Mouse (Mus musculus) midbrain, embryonic 11.5 days (tissue): ENCODE results near the gene Sbk3. TPM values are rescaled to one million over a fixed set of nuclear protein-coding genes. Genes with fewer than 3 reads are reported as not detected.

ENCODE experiments used
- ATAC-seq: fragments of 200-750 bp; cut with Nextera tagmentation; 2 replicates; pipeline ENCODE4 v1.8.0; 2017; ENCODE audit warnings: moderate TSS enrichment, moderate library complexity; ENCODE audit not compliant: low FRiP score
- DNase-seq: peaks from one replicate; pipeline ENCODE4 v3.0.0; 2015; ENCODE audit warnings: low spot score; ENCODE audit errors: missing footprints
- H3K27ac ChIP-seq: fragments of 300-500 bp; sonication (generic); 2 replicates; pipeline ENCODE4 v1.5.1; 2014; ENCODE audit warnings: low read depth, low read length
- H3K27me3 ChIP-seq: fragments of 300-500 bp; sonication (generic); 2 replicates; pipeline ENCODE4 v1.6.1; 2014; ENCODE audit warnings: mild to moderate bottlenecking, low read length, moderate library complexity, mixed read lengths; ENCODE audit not compliant: control insufficient read depth, insufficient read depth
- H3K36me3 ChIP-seq: fragments of 300-500 bp; sonication (generic); 2 replicates; pipeline ENCODE4 v1.6.1; 2014; ENCODE audit warnings: mild to moderate bottlenecking, low read length, moderate library complexity, mixed read lengths; ENCODE audit not compliant: control insufficient read depth, insufficient read depth
- H3K4me1 ChIP-seq: fragments of 300-500 bp; sonication (generic); 2 replicates; pipeline ENCODE4 v1.6.1; 2014; ENCODE audit warnings: low read length; ENCODE audit not compliant: control insufficient read depth, insufficient read depth
- H3K4me2 ChIP-seq: fragments of 300-500 bp; sonication (generic); 2 replicates; pipeline ENCODE4 v1.6.1; 2014; ENCODE audit warnings: mild to moderate bottlenecking, moderate library complexity
- H3K4me3 ChIP-seq: fragments of 300-500 bp; sonication (generic); 2 replicates; pipeline ENCODE4 v1.5.1; 2014; ENCODE audit warnings: low read depth, low read length
- H3K9ac ChIP-seq: fragments of 300-500 bp; sonication (generic); 2 replicates; pipeline ENCODE4 v1.6.1; 2014; ENCODE audit warnings: low read length
- H3K9me3 ChIP-seq: fragments of 300-500 bp; sonication (generic); 2 replicates; pipeline ENCODE4 v1.6.1; 2016; ENCODE audit warnings: low read length; ENCODE audit not compliant: control insufficient read depth
- WGBS: fragments of 180-500 bp; shearing (Covaris S2); extraction: QIAGEN DNeasy Blood & Tissue Kit; methylation state at CpG from one replicate; pipeline ENCODE4 v1.1.7; 2014; 5-methylcytosine and 5-hydroxymethylcytosine counted together
- polyA plus RNA-seq: library from polyadenylated mRNA; unstranded; fragments of >200 nt; fragmentation: Nextera tagmentation; extraction: Ambion mirVana; gene quantifications from 2 replicates; pipeline ENCODE4 v1.2.1, GENCODE M21; 2014

Sbk3 gene
- polyA plus RNA-seq, 1 experiment from 2014 or later: not detected

DNA sequence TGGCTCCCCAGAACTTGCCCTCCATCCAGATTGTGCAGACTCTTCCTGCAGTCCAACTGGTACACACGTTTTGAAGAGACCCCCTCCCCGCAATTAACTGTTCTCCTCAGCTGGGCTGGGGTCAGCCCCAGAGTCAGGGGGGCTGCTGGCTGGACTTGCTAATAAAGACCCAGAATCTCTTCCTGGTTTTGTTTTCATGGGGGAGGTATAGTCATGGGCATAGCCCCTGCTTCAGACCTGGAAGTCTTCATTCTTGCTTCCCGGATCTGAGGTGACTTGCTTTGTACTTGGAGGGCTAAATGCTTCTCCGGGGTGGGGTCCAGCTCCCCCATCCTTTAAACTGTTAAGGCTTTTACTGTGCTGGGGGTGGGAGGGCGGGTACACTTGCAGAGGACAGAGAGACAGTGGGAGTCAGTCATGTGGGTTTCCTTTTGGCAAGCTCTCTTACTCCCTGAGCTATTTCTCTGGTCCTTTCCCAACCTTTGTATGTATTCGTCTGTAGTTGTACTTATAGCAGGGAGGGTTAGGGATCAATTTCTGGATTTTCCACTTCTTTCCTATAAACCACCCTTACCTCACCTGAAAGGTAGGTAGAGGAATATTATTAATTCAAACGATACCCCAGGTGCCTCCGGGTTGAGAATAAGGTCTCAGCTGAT, 49.0 kb downstream of the Sbk3 start, which contains the start of gene Nat14:
TSS of gene Nat14 (plus strand) at position 205 of the 659 bp plus-strand sequence.
- no peak for DNase-seq
- H3K9me3 ChIP-seq: no peaks in the 10 kb centered on the region
- WGBS: 31% methylated on average over 8 of the region's 8 CpGs
- H3K4me1 ChIP-seq: peaks cover 59% of the 10 kb centered on the region
- peaks cover 10% of the 10 kb centered on the region for H3K36me3 ChIP-seq
- ATAC-seq: no peak
- H3K27ac ChIP-seq: peak within 1 kb of the TSS; percentile 98
- peak within 1 kb of the TSS; percentile 93 for H3K4me2 ChIP-seq
- no peaks in the 10 kb centered on the region; the same call in 1 of the 2 replicates for H3K27me3 ChIP-seq
- H3K4me3 ChIP-seq: peak within 1 kb of the TSS; percentile 35
- H3K9ac ChIP-seq: peak within 1 kb of the TSS; percentile 74

DNA sequence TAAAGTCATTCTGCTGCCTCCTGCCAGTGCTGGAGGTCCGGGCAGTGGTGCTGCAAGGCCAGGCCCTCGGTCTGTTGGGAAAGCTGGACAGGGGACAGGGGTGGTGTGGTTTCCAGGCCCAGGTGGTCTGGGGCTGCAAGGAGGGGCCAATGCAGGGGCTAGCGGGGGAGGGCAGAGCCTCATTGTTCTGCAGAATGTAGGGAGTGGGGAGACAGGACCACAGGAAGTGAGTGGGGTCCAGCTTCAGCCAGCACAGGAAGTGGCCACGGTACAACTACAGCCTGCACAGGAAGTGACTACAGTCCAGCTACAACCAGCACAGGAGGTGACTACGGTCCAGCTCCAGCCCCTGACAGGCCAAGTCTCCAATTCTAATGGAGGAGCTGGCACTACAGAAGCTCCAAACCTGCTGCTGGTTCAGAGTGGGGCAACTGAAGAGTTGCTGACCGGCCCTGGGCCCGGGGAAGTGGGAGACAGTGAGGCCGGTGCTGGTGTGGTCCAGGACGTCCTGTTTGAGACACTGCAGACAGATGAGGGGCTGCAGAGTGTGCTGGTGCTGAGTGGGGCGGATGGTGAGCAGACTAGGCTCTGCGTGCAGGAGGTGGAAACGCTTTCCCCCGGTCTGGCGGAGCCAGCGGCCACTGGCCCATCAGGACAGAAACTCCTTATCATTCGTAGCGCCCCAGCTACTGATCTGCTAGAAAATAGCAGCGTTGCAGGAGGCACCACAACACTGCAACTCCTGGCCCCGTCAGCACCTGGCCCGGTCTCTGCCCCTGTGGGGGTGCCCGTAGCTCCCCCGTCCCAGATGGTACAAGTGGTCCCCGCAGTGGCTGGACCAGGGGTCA, 49.8 kb downstream of the Sbk3 start:
- Histone ChIP-seq H3K36me3 (peaks cover 10% of the 10 kb centered on the region), H3K4me1 (peaks cover 59% of the 10 kb centered on the region), H3K9me3 (no peaks in the 10 kb centered on the region), H3K4me2 (peak overlapping the region; percentile 93; the same call in 1 of the 2 replicates), H3K9ac (peak overlapping the region; percentile 31; the same call in 1 of the 2 replicates), H3K4me3 (no peak overlapping the region), H3K27me3 (no peaks in the 10 kb centered on the region; the same call in 1 of the 2 replicates), H3K27ac (peak overlapping the region; percentile 98)
- 55% methylated on average over 23 of the region's 23 CpGs for WGBS
- no peak for DNase-seq
- ATAC-seq: no peak

DNA sequence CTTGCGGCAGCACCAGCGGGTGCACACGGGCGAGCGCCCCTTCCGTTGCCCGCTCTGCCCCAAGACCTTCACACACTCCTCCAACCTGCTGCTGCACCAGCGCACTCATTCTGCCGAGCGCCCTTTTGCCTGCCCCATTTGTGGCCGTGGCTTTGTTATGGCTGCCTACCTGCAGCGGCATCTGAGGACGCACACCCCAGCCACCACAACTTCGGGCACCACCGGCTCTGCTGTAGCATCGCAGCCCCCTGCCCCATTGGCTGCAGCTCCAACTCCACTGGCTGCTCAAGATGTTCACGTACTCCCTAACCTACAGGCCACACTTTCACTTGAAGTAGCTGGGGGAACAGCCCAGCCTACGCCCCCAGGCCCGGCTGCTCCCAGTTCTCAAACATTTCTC, 50.5 kb downstream of the Sbk3 start:
- Histone ChIP-seq H3K4me3 (no peak overlapping the region), H3K4me1 (peaks cover 56% of the 10 kb centered on the region), H3K9ac (peak overlapping the region; percentile 16; the same call in 1 of the 2 replicates), H3K27me3 (no peaks in the 10 kb centered on the region; the same call in 1 of the 2 replicates), H3K4me2 (no peak overlapping the region), H3K36me3 (peaks cover 10% of the 10 kb centered on the region), H3K27ac (peak overlapping the region; percentile 98; the same call in 1 of the 2 replicates), H3K9me3 (no peaks in the 10 kb centered on the region)
- ATAC-seq (no peak), DNase-seq (no peak)
- WGBS: 88% methylated on average over 19 of the region's 19 CpGs

DNA sequence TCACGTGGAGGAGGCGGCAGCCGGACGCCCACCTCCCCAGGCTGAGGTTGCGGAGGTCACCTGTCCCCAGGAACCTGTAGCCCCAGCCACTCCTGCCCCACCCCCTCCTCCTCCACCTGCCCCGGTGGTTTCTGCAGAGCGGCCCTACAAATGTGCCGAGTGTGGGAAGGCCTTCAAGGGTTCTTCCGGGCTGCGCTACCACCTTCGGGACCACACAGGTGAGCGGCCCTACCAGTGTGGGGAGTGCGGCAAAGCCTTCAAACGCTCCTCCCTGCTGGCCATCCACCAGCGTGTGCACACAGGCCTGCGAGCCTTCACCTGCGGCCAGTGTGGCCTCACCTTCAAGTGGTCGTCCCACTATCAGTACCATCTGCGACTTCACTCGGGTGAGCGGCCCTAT, 51.0 kb downstream of the Sbk3 start:
- no peak for ATAC-seq
- no peak overlapping the region for H3K27ac ChIP-seq
- H3K4me1 ChIP-seq: peaks cover 50% of the 10 kb centered on the region
- H3K4me2 ChIP-seq: no peak overlapping the region
- no peak for DNase-seq
- 88% methylated on average over 21 of the region's 21 CpGs for WGBS
- H3K36me3 ChIP-seq: peaks cover 10% of the 10 kb centered on the region
- H3K9me3 ChIP-seq: no peaks in the 10 kb centered on the region
- H3K9ac ChIP-seq: no peak overlapping the region
- H3K4me3 ChIP-seq: no peak overlapping the region
- H3K27me3 ChIP-seq: no peaks in the 10 kb centered on the region; the same call in 1 of the 2 replicates

DNA sequence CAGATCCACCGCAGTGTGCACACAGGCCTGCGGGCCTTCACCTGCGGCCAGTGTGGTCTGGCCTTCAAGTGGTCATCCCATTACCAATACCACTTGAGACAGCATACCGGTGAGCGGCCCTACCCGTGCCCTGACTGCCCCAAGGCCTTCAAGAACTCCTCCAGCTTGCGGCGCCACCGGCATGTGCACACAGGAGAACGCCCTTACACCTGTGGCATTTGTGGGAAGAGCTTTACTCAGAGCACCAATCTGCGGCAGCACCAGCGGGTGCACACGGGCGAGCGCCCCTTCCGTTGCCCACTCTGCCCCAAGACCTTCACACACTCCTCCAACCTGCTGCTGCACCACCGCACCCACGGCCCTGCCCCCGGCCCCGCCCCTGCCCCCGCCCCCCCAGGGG, 51.9 kb downstream of the Sbk3 start:
- Histone ChIP-seq H3K4me3 (no peak overlapping the region), H3K27me3 (no peaks in the 10 kb centered on the region; the same call in 1 of the 2 replicates), H3K36me3 (peaks cover 10% of the 10 kb centered on the region), H3K9me3 (no peaks in the 10 kb centered on the region), H3K27ac (no peak overlapping the region), H3K4me1 (peaks cover 45% of the 10 kb centered on the region), H3K4me2 (no peak overlapping the region), H3K9ac (no peak overlapping the region)
- no peak for ATAC-seq
- DNase-seq: no peak
- 92% methylated on average over 20 of the region's 21 CpGs for WGBS

DNA sequence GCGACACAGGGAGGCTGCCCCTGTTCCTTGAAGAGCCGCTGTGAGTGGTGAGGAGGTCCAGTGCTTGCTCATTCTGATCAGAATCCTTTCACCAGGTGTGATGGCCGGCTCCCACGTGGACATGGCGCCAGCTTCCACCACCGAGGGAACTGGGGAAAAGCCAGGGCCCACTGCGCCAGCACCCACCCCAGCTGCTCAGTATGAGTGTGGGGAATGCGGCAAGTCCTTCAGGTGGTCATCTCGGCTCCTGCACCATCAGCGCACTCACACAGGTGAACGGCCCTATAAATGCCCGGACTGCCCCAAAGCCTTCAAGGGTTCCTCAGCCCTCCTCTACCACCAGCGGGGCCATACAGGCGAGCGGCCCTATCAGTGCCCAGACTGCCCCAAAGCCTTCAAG, 52.3 kb downstream of the Sbk3 start:
- H3K4me1 ChIP-seq: peaks cover 41% of the 10 kb centered on the region
- WGBS: 94% methylated on average over 15 of the region's 15 CpGs
- ATAC-seq (no peak), DNase-seq (no peak)
- no peak overlapping the region for H3K9ac ChIP-seq
- H3K27ac ChIP-seq: no peak overlapping the region
- H3K9me3 ChIP-seq: no peaks in the 10 kb centered on the region
- H3K27me3 ChIP-seq: no peaks in the 10 kb centered on the region; the same call in 1 of the 2 replicates
- peaks cover 10% of the 10 kb centered on the region for H3K36me3 ChIP-seq
- H3K4me3 ChIP-seq: no peak overlapping the region
- H3K4me2 ChIP-seq: no peak overlapping the region

DNA sequence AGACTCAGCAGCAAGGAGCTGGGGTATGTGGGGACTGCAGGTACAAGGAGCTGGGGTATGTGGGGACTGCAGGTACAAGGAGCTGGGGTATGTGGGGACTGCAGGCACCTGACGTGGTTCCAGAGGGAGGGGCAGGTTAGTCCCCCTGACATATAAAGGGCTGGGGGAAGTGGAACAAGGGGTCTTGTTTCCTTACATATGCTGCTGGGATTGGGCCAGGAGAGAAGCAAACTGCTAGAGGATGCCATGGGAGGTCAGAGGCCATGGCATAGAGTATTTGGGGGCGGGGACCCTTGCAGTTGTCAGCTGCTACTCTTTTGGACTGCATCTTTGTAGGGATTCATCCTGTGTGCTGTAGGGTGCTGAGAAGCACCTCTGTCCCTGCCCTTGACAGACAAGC, 53.5 kb downstream of the Sbk3 start:
- peaks cover 10% of the 10 kb centered on the region for H3K36me3 ChIP-seq
- no peaks in the 10 kb centered on the region; the same call in 1 of the 2 replicates for H3K27me3 ChIP-seq
- H3K27ac ChIP-seq: no peak overlapping the region
- no peak overlapping the region for H3K9ac ChIP-seq
- DNase-seq: no peak
- H3K4me3 ChIP-seq: no peak overlapping the region
- H3K9me3 ChIP-seq: no peaks in the 10 kb centered on the region
- no peak for ATAC-seq
- peaks cover 30% of the 10 kb centered on the region for H3K4me1 ChIP-seq
- 89% methylated on average over 2 of the region's 2 CpGs for WGBS
- no peak overlapping the region for H3K4me2 ChIP-seq

DNA sequence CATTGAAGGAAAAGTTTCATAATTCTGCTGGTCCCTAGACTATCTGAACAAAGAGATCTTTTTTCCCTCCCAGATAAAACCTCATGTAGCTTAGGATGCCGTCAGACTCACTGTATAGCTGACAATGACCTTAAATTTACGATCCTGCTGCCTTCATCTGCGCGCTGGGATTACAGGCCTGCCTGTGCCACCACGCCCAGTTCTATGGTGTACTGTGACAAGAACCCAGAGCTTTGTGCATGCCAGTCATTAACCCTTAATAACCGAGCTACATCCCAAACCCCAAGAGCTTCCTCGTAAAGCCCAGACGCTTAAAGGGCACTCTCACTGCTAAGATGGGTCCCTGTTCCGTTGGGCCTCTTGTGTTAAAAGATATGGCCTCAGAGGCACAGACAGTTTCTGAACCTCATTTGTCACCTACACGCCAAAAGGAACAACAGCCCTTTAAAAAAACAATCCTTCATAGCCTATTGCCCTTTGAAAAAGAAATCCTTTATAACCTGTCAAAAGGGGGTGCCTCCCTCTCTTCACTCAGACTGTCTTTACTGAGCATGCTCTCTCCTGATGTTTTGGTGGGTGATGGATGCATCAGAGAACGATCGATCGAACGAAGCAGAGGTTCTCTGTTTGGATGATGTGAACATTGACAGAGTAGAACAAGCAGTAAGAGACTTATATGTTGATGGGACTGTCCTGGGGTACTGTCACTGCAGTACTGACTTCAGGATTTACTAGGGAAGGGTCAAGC, 55.1 kb downstream of the Sbk3 start:
- peak overlapping the region; percentile 96 for H3K9ac ChIP-seq
- no peaks in the 10 kb centered on the region; the same call in 1 of the 2 replicates for H3K27me3 ChIP-seq
- peak overlapping the region; percentile 94 for H3K27ac ChIP-seq
- peaks cover 10% of the 10 kb centered on the region for H3K36me3 ChIP-seq
- H3K4me2 ChIP-seq: peak overlapping the region; percentile 67
- ATAC-seq (peak; percentile 40), DNase-seq (peak; percentile 90)
- peaks cover 19% of the 10 kb centered on the region for H3K4me1 ChIP-seq
- H3K4me3 ChIP-seq: peak overlapping the region; percentile 79
- WGBS: 26% methylated on average over 14 of the region's 14 CpGs
- no peaks in the 10 kb centered on the region for H3K9me3 ChIP-seq
